Mouse (Mus musculus): ENCODE results near the gene Cd9.
"Not testable (repeated sequence)": the region's sequence is repeated elsewhere in the genome, so short reads cannot be mapped to it uniquely, and the experiment has no call there.

Cd9 gene

DNA sequence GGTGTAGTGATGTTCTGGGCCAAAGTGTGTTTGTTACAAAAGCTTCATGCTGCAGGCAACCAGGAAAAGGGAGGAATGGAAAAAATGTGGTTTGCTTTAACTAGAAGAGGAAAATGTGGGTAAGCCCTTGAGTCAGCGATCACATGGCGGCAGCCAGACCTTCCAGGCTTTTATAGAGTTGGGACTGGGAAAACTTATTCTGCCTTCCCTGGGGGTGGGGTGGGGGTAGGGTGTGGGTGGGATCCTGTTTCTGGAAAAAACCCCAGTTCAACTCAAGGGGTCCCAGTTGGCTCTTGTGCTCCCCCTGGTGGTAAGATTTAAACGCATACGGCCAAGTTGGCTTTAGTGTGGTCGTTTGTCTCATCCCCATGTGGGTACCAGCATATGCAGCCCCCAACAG is 3.5 kb upstream of the Cd9 start:
- DNase-seq (ENCODE audit: low spot score): no peak

DNA sequence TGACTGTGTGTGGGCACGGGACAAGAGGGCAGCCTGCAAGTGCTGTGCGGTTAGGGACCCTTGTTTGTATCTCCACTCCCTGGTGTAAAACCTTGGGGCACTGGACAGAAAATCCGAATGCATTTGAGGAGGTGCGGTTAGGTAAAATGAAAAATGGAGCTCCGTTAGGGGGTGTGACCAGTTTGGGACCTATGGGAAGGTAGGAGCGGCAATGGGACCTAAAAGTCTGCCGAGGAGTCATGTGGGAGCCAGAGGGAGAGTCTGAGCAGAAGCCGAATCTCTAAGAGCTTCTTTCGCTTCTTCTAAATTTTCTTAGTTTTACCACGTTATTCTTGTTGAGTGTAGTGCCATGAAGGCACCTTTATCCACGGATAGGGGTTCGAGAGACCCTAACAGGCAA is 1.8 kb upstream of the Cd9 start:
- DNase-seq (ENCODE audit: low spot score): no peak

DNA sequence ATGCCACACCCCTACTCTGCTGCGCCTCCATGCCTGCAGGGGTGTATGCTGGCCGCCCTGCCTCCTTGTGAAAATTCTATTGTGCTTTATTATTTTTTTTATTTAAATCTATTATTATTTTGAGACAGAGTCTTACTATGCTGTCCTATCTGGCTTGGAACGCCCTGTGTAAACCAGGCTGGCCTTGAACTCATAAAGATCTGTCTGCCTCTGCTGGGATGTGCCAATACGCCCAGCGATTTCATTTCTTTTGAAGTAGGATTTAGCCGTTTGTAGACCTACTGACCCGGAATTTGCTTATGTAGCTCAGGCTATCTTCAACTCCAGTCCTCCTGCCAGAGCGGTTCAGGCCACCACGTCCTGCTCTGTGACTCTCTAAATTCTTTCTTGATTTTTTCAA is 770 bp upstream of the Cd9 start:
- no peak for DNase-seq (ENCODE audit: low spot score)

GRCm38 (mm10) chr6:125493147-125493546 is 1.4 kb downstream of the Cd9 start:
- DNase-seq (ENCODE audit: low spot score): peak; percentile 60

GRCm38 (mm10) chr6:125492664-125493063 is 1.9 kb downstream of the Cd9 start:
- DNase-seq (ENCODE audit: low spot score): no peak

- no peak for DNase-seq (ENCODE audit: low spot score)
Measured at GRCm38 (mm10) chr6:125492033-125492432, 2.6 kb downstream of the Cd9 start.

- no peak for DNase-seq (ENCODE audit: low spot score)
Measured at GRCm38 (mm10) chr6:125491393-125491792, 3.2 kb downstream of the Cd9 start.

DNA sequence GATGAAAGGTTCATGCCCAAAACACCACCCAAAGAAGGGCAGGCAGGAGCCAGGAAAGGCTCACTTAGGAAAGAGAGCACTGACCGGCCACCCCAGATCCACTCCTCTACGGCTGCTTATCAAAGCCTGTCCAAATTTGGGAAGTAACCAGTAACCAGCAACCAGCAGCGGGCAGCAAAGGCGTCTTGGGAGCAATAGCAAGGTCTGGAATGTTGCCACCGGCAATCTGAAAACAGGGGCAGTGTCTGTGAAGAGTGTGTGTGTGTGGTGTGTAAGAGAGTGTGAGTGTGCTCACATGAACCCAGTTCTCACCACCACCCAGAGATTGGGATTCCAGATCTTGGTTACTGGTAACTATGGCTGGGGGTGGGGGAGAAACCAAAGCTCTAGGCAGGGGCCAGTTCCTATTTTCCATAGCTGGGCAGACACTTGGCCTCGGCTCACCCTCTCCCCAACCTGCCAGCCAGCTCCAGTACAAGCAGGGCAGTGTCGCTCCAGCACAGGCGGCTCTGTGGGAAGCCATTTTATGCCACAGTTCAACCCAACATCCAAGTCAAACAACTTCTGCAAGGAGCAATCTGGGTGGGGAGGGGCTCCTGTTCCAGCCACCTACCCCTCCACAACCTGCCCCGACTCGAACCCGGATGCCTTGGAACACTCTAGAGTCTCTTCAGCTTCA is 4.6 kb downstream of the Cd9 start:
- peak; percentile 53 for DNase-seq (ENCODE audit: low spot score)

- DNase-seq (ENCODE audit: low spot score): no peak
Measured at GRCm38 (mm10) chr6:125485589-125485988, 9.0 kb downstream of the Cd9 start.

- no peak for DNase-seq (ENCODE audit: low spot score)
Measured at GRCm38 (mm10) chr6:125484721-125485120, 9.9 kb downstream of the Cd9 start.

DNA sequence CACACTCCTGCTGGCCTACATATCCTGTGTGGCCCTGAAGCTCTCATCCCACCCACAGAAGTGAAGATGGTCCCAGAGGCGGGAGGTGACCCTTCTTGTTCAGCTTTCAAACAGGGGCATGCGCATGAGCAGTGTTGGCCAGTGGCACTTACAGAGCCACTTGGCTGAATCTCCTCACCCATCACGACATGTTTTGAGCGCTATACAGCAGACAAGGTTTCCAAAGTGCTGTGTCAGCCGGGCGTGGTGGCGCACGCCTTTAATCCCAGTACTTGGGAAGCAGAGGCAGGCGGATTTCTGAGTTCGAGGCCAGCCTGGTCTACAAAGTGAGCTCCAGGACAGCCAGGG is 10.3 kb downstream of the Cd9 start:
- DNase-seq (ENCODE audit: low spot score): not testable (repeated sequence)

DNA sequence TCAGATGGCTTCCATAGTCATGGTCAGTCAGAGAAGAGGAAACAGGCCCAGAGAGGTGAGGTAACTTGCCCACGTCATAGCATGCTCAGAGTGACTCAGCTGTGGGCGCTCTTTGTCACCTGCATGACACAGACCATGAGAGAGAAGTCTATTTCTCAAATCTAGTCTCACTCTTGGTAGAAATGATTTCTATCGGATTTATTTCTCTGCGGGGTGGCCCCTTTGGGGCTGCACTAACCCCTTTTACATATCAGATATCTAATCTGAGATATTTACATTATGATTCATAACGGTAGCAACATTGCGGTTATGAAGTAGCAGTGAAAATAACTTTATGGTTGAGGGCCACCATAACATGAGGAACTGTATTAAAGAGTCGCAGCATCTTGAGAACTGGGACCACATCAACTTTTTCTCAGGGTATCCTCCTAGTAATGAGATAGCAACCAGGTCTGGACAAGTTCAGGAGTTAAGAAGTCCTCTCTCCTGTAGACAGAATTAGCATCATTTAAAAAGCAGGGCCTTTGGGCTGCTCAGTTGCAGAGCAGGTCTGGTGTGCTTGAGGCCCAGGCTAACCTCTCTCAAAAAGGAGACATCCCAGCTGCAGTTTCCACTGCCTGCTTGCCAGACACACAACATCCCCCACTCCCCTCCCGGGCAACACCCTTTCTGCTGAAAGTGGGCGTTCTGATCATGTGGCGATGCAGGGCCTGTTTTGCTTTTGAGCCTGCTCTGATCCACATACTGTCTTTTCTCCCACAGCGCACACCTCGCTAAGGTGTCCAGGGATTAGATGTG is 10.9 kb downstream of the Cd9 start:
- DNase-seq (ENCODE audit: low spot score): no peak

- DNase-seq (ENCODE audit: low spot score): no peak
Measured at GRCm38 (mm10) chr6:125482427-125482831, 12.2 kb downstream of the Cd9 start.

DNA sequence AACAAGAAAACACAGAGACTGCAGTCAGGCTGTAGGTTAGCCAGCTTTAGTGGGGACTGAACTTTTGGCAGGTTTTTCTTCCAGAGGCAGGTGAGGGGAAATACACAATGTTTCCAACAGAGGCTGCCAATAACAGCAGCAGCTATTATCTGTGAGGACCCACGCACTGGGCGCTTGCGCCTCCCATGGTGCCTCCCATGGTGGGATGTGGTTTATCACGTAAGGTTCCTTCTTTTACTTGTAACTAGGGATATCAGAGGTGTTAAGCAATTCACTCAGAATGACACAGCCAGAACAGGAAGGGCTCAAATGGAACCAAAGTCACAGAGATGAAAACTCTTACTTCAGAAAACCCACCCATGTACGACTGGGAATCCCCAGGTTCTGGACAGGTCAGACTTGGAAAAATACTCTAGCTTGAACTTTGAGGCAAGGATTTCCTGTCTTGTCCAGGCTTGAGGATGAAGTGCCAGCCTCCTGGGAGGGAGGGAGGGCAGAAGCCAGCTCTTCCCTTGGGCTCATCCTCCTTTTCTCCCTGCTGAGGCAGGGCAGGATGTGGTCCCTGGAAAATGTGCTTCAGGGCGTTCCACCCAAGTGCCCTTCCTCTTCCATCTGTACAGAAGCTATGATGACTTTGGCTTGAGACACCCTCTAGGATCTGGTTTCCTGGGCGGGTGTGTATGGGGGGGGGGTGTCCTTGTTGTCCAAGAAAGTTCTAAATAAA is 12.8 kb downstream of the Cd9 start:
- DNase-seq (ENCODE audit: low spot score): no peak

GRCm38 (mm10) chr6:125480396-125481361 is 13.9 kb downstream of the Cd9 start:
- DNase-seq (ENCODE audit: low spot score): no peak

- DNase-seq (ENCODE audit: low spot score): no peak
Measured at GRCm38 (mm10) chr6:125479359-125479758, 15.2 kb downstream of the Cd9 start.

DNA sequence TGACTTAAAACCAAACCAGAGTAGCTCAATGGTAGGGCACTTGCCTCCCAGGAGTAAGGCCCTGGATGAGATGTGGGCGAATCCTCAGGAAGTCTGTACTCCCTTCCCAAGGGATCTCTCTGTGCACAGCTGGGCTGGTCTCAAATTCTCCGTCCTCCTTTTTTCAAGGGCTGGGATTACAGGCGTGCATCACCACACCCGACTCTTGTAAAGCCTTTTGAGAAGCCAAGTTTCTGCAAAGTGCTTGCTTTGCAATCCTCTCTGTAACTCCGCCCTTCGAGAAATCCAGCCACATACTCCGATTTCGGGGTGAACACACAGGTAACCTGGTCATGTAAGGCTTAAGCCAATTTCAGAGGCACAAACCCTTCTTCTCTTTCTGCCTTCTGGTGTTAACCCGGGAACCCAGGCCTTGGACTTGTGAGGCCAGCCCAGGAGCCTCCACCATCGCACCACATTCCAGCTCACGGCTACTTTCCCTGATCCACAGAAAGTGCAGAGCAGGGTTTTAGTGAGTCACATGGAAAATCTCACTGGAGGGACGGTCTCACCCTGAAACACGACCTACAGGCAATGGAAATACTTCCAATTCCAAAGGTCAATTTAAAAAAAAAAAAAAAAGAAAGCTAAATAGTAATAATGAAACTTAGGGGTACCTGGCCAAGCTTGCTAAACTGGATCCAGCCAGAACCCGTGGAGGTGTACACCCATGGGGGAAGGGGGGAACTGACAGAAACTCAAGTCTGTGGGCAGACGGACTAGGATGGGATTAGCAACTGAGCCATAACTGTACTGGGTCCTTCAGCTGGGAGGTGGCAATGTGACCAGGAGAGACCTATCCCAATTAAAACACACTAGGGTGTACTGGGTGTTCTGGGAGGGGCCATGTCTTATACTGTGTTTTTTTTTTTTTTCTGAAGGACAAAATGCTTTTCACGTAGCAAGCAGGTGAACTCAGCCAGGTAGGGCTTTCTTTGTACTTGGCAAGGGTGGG is 16.2 kb downstream of the Cd9 start:
- DNase-seq (ENCODE audit: low spot score): no peak

- DNase-seq (ENCODE audit: low spot score): no peak
Measured at GRCm38 (mm10) chr6:125476826-125477589, 17.6 kb downstream of the Cd9 start.

- peak; percentile 57 for DNase-seq (ENCODE audit: low spot score)
Measured at GRCm38 (mm10) chr6:125476090-125476489, 18.5 kb downstream of the Cd9 start.

DNA sequence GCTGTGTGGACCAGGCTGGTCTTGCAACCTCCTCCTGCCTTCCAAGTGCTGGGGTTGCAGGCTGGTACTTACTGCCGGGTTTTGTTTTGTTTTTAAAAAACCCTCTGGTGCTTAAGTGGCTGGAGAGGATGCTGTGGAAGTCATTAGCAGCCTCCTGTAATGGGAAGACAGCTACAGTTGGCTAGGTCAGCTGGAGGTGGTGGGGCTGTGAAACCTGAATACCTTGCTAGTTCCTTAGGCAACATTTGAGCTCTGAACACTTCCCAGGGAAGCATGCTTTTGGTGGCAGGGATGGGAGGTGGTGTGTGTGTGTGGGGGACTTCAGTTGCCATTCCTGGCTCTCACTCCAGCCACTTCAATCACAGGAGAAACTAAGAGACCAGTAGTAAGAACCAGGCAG is 19.4 kb downstream of the Cd9 start:
- no peak for DNase-seq (ENCODE audit: low spot score)

Data from urinary bladder, postnatal 14 days (tissue).